Mouse (Mus musculus): ENCODE data around the gene Artn. TPM values are rescaled to one million over a fixed set of nuclear protein-coding genes. Genes with fewer than 3 reads are reported as not detected.

Gene Artn
- polyA plus RNA-seq, 1 experiment from 2014 or later = 0.96 TPM

GRCm38 (mm10) chr4:117957492-117957891 is 27.9 kb upstream of the Artn start:
- ATAC-seq (ENCODE audit: low FRiP score) (no peak), DNase-seq (ENCODE audit: low spot score) (no peak)
- no peak overlapping the region for H3K9ac ChIP-seq
- H3K36me3 ChIP-seq (replicated peaks; ENCODE audit: control insufficient read depth, insufficient read depth) = peaks cover 12% of the 10 kb centered on the region
- no peaks in the 10 kb centered on the region for H3K4me1 ChIP-seq (replicated peaks; ENCODE audit: control insufficient read depth, insufficient read depth, low read length)
- H3K4me2 ChIP-seq (replicated peaks) = no peak overlapping the region
- no peaks in the 10 kb centered on the region for H3K9me3 ChIP-seq (ENCODE audit: control insufficient read depth, low read length)
- no peak overlapping the region for H3K4me3 ChIP-seq (replicated peaks; ENCODE audit: low read length)
- no peak overlapping the region for H3K27ac ChIP-seq
- no peaks in the 10 kb centered on the region for H3K27me3 ChIP-seq (ENCODE audit: control insufficient read depth, insufficient read depth, low read length)
- WGBS = 53% methylated on average over 4 of the region's 4 CpGs

GRCm38 (mm10) chr4:117947493-117947892 is 17.9 kb upstream of the Artn start:
- ATAC-seq (ENCODE audit: low FRiP score) = no peak
- H3K4me3 ChIP-seq (replicated peaks; ENCODE audit: low read length) = no peak overlapping the region
- no peaks in the 10 kb centered on the region for H3K27me3 ChIP-seq (ENCODE audit: control insufficient read depth, insufficient read depth, low read length)
- H3K9me3 ChIP-seq (ENCODE audit: control insufficient read depth, low read length) = no peaks in the 10 kb centered on the region
- no peak overlapping the region for H3K27ac ChIP-seq
- no peak overlapping the region for H3K4me2 ChIP-seq (replicated peaks)
- 77% methylated on average over 7 of the region's 7 CpGs for WGBS
- DNase-seq (ENCODE audit: low spot score) = no peak
- no peak overlapping the region for H3K9ac ChIP-seq
- no peaks in the 10 kb centered on the region for H3K4me1 ChIP-seq (replicated peaks; ENCODE audit: control insufficient read depth, insufficient read depth, low read length)
- no peaks in the 10 kb centered on the region for H3K36me3 ChIP-seq (replicated peaks; ENCODE audit: control insufficient read depth, insufficient read depth)

DNA sequence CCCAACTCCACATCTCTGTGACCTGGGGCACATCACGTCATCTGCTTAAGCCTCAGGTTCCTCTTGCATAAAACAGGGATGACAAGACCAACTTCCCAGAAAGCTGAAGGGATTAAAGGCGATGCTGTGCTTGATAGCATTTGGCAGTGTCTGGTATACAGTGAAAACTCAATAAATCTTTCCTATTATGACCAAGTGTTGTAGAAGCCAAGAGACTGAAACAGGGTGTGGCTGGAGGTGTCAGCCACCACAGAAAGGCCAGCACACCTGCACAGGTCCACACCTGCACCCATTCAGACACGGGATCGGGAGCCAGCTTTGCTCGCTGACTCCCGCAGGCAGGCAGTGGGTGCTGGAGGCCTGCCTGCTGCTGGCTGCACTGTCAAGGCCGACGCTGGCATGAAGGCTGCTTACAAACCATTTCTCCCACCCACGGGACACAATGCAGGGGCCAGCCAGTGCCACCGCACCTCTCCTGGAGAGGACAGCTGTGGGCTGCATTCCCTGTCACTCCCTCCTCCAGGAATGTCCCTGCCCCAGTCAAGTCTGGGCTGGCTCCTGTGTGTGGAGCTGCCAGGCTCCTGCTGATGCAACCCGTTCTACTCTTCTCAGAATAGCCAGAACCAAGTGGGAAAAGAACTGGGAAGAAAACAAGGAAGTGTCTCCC is 17.2 kb upstream of the Artn start:
- DNase-seq (ENCODE audit: low spot score) (no peak), ATAC-seq (ENCODE audit: low FRiP score) (no peak)
- Histone ChIP-seq H3K36me3 (replicated peaks; ENCODE audit: control insufficient read depth, insufficient read depth) (no peaks in the 10 kb centered on the region), H3K9ac (no peak overlapping the region), H3K4me1 (replicated peaks; ENCODE audit: control insufficient read depth, insufficient read depth, low read length) (no peaks in the 10 kb centered on the region), H3K27me3 (ENCODE audit: control insufficient read depth, insufficient read depth, low read length) (no peaks in the 10 kb centered on the region), H3K4me3 (replicated peaks; ENCODE audit: low read length) (no peak overlapping the region), H3K4me2 (replicated peaks) (no peak overlapping the region), H3K9me3 (ENCODE audit: control insufficient read depth, low read length) (no peaks in the 10 kb centered on the region), H3K27ac (no peak overlapping the region)
- 84% methylated on average over 11 of the region's 11 CpGs for WGBS

DNA sequence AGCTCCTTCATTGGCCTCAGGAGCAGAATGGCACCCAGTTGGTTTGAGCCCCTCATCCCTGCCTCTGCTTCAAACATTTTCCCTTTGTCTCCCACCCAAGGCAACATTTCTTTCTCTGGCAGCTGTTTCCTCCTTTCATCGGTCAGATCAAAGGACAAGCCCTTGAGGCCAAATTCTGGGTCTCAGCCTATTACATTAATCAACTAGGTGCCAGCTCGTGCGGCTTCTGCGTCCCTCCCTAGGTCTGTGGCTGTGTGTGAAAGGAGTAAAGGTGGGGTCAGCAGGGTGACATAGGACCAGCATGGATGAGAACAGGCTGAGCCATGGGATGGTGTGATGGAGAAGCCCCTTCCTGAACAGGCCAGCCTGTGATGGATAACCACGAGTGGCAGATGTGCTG is 13.8 kb upstream of the Artn start:
- WGBS = 22% methylated on average over 5 of the region's 5 CpGs
- ATAC-seq (ENCODE audit: low FRiP score) (no peak), DNase-seq (ENCODE audit: low spot score) (no peak)
- H3K9me3 ChIP-seq (ENCODE audit: control insufficient read depth, low read length) = no peaks in the 10 kb centered on the region
- no peak overlapping the region for H3K4me3 ChIP-seq (replicated peaks; ENCODE audit: low read length)
- H3K27ac ChIP-seq = no peak overlapping the region
- no peaks in the 10 kb centered on the region for H3K27me3 ChIP-seq (ENCODE audit: control insufficient read depth, insufficient read depth, low read length)
- H3K9ac ChIP-seq = no peak overlapping the region
- no peaks in the 10 kb centered on the region for H3K36me3 ChIP-seq (replicated peaks; ENCODE audit: control insufficient read depth, insufficient read depth)
- no peak overlapping the region for H3K4me2 ChIP-seq (replicated peaks)
- no peaks in the 10 kb centered on the region for H3K4me1 ChIP-seq (replicated peaks; ENCODE audit: control insufficient read depth, insufficient read depth, low read length)

GRCm38 (mm10) chr4:117936964-117937363 is 7.4 kb upstream of the Artn start:
- 99% methylated on average over 5 of the region's 5 CpGs for WGBS
- DNase-seq (ENCODE audit: low spot score) (no peak), ATAC-seq (ENCODE audit: low FRiP score) (no peak)
- no peak overlapping the region for H3K4me2 ChIP-seq (replicated peaks)
- H3K9me3 ChIP-seq (ENCODE audit: control insufficient read depth, low read length) = no peaks in the 10 kb centered on the region
- H3K9ac ChIP-seq = no peak overlapping the region
- H3K27ac ChIP-seq = no peak overlapping the region
- H3K27me3 ChIP-seq (ENCODE audit: control insufficient read depth, insufficient read depth, low read length) = no peaks in the 10 kb centered on the region
- no peak overlapping the region for H3K4me3 ChIP-seq (replicated peaks; ENCODE audit: low read length)
- H3K4me1 ChIP-seq (replicated peaks; ENCODE audit: control insufficient read depth, insufficient read depth, low read length) = no peaks in the 10 kb centered on the region
- H3K36me3 ChIP-seq (replicated peaks; ENCODE audit: control insufficient read depth, insufficient read depth) = peaks cover 8% of the 10 kb centered on the region; the same call in 1 of the 2 replicates

DNA sequence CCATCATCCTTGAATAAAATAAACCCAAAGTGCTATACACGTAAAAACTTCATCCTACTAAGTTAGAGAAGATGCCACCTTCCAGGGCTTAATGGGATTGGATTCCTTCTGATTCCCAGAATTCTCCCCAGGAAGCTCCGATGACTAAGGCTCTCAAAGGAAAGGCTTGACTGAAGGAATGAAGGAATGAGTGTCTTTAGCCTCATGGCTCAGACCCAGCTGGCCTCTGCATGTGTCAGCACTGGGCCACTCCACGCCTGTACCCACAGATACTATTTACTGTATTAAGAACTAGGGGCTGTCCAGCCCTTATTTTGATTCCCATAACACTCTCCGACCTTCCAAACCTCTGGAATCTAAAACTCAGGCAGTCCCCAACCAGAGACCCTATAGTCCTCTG is 4.5 kb upstream of the Artn start:
- H3K27me3 ChIP-seq (ENCODE audit: control insufficient read depth, insufficient read depth, low read length) = peaks cover 21% of the 10 kb centered on the region
- no peak overlapping the region for H3K27ac ChIP-seq
- H3K36me3 ChIP-seq (replicated peaks; ENCODE audit: control insufficient read depth, insufficient read depth) = peaks cover 8% of the 10 kb centered on the region; the same call in 1 of the 2 replicates
- ATAC-seq (ENCODE audit: low FRiP score) = no peak
- WGBS = 94% methylated on average over 4 of the region's 4 CpGs
- no peak overlapping the region for H3K4me2 ChIP-seq (replicated peaks)
- no peak overlapping the region for H3K9ac ChIP-seq
- peaks cover 6% of the 10 kb centered on the region; the same call in 1 of the 2 replicates for H3K4me1 ChIP-seq (replicated peaks; ENCODE audit: control insufficient read depth, insufficient read depth, low read length)
- H3K4me3 ChIP-seq (replicated peaks; ENCODE audit: low read length) = no peak overlapping the region
- DNase-seq (ENCODE audit: low spot score) = no peak
- H3K9me3 ChIP-seq (ENCODE audit: control insufficient read depth, low read length) = no peaks in the 10 kb centered on the region

DNA sequence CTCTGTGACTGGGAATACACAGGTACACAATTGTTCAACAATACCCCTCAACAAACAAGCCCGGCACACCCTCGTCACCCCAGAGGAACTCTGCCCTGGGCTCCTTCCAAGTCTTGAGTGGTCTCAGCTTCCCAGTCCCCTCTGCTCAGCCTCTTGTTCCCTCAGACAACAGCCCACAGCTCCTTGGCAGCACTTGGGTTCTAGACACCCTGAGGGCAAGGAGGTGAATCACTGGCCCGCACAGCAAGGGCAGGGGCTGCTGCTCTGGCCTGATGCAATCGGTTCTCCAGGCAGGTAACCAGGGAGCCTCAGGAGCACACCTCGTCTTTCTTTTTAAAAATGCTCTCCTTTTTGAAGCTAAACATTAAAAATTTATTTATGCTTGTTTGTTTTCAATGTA is 3.7 kb upstream of the Artn start:
- H3K9ac ChIP-seq = no peak overlapping the region
- H3K4me1 ChIP-seq (replicated peaks; ENCODE audit: control insufficient read depth, insufficient read depth, low read length) = peaks cover 9% of the 10 kb centered on the region; the same call in 1 of the 2 replicates
- ATAC-seq (ENCODE audit: low FRiP score) (no peak), DNase-seq (ENCODE audit: low spot score) (no peak)
- H3K4me2 ChIP-seq (replicated peaks) = no peak overlapping the region
- no peak overlapping the region for H3K4me3 ChIP-seq (replicated peaks; ENCODE audit: low read length)
- H3K27me3 ChIP-seq (ENCODE audit: control insufficient read depth, insufficient read depth, low read length) = peaks cover 29% of the 10 kb centered on the region
- H3K9me3 ChIP-seq (ENCODE audit: control insufficient read depth, low read length) = no peaks in the 10 kb centered on the region
- H3K36me3 ChIP-seq (replicated peaks; ENCODE audit: control insufficient read depth, insufficient read depth) = peaks cover 8% of the 10 kb centered on the region; the same call in 1 of the 2 replicates
- no peak overlapping the region for H3K27ac ChIP-seq
- 87% methylated on average over 5 of the region's 5 CpGs for WGBS

- H3K9me3 ChIP-seq (ENCODE audit: control insufficient read depth, low read length) = no peaks in the 10 kb centered on the region
- peak overlapping the region; percentile 51 for H3K4me2 ChIP-seq (replicated peaks)
- no peak overlapping the region for H3K9ac ChIP-seq
- peaks cover 62% of the 10 kb centered on the region for H3K27me3 ChIP-seq (ENCODE audit: control insufficient read depth, insufficient read depth, low read length)
- H3K36me3 ChIP-seq (replicated peaks; ENCODE audit: control insufficient read depth, insufficient read depth) = peaks cover 3% of the 10 kb centered on the region; the same call in 1 of the 2 replicates
- 2% methylated on average over 13 of the region's 13 CpGs for WGBS
- DNase-seq (ENCODE audit: low spot score) (peak; percentile 52), ATAC-seq (ENCODE audit: low FRiP score) (no peak)
- H3K4me3 ChIP-seq (replicated peaks; ENCODE audit: low read length) = peak overlapping the region; percentile 13
- H3K4me1 ChIP-seq (replicated peaks; ENCODE audit: control insufficient read depth, insufficient read depth, low read length) = peaks cover 16% of the 10 kb centered on the region; the same call in 1 of the 2 replicates
- no peak overlapping the region for H3K27ac ChIP-seq
These were observed 793 bp downstream of the Artn start for GRCm38 (mm10) chr4:117928699-117929241.

- WGBS = 14% methylated on average over 6 of the region's 6 CpGs
- ATAC-seq (ENCODE audit: low FRiP score) (no peak), DNase-seq (ENCODE audit: low spot score) (peak; percentile 83)
- Histone ChIP-seq H3K9ac (no peak overlapping the region), H3K4me2 (replicated peaks) (no peak overlapping the region), H3K4me3 (replicated peaks; ENCODE audit: low read length) (no peak overlapping the region), H3K27ac (no peak overlapping the region), H3K36me3 (replicated peaks; ENCODE audit: control insufficient read depth, insufficient read depth) (peaks cover 3% of the 10 kb centered on the region; the same call in 1 of the 2 replicates), H3K4me1 (replicated peaks; ENCODE audit: control insufficient read depth, insufficient read depth, low read length) (peaks cover 16% of the 10 kb centered on the region; the same call in 1 of the 2 replicates), H3K9me3 (ENCODE audit: control insufficient read depth, low read length) (no peaks in the 10 kb centered on the region), H3K27me3 (ENCODE audit: control insufficient read depth, insufficient read depth, low read length) (peaks cover 62% of the 10 kb centered on the region)
These were observed 1.3 kb downstream of the Artn start for GRCm38 (mm10) chr4:117928234-117928633.
